Mouse (Mus musculus) olfactory bulb, adult 2 months (tissue): ENCODE results near the gene Mnd1. TPM values are rescaled to one million over a fixed set of nuclear protein-coding genes. Genes with fewer than 3 reads are reported as not detected.

ENCODE experiments used
- H3K27ac ChIP-seq: fragments of 200-500 bp; 2 replicates; pipeline ENCODE4 v1.5.1; 2012; ENCODE audit warnings: low read depth, low read length; ENCODE audit not compliant: insufficient read depth
- H3K4me1 ChIP-seq: fragments of 200-500 bp; 2 replicates; pipeline ENCODE4 v1.6.1; 2012; ENCODE audit warnings: low read length; ENCODE audit not compliant: control insufficient read depth, insufficient read depth
- H3K4me3 ChIP-seq: fragments of 200-500 bp; 2 replicates; pipeline ENCODE4 v1.5.1; 2012; ENCODE audit warnings: mild to moderate bottlenecking, low read depth, low read length, moderate library complexity; ENCODE audit not compliant: insufficient read depth
- CTCF ChIP-seq: fragments of 200-500 bp; IDR thresholded peaks from 2 replicates; pipeline ENCODE4 v1.5.1; 2012; ENCODE audit warnings: low read depth, mild to moderate bottlenecking, low read length, moderate library complexity; ENCODE audit not compliant: insufficient read depth
- POLR2A ChIP-seq: fragments of 200-500 bp; IDR thresholded peaks from 2 replicates; pipeline ENCODE4 v1.6.1; 2012; ENCODE audit warnings: mild to moderate bottlenecking, low read depth, low read length, moderate library complexity; ENCODE audit not compliant: insufficient read depth
- WGBS: fragments of 180-500 bp; shearing (Covaris S2); methylation state at CpG from one replicate; pipeline ENCODE4 v1.1.7; 2018; 5-methylcytosine and 5-hydroxymethylcytosine counted together
- polyA plus RNA-seq: library from polyadenylated mRNA; stranded (reverse); fragments of >200 nt; gene quantifications from 2 replicates; pipeline ENCODE4 v1.2.4, GENCODE M21; 2012; ENCODE audit warnings: low replicate concordance; ENCODE audit not compliant: missing spikeins, insufficient read depth, insufficient read length

Gene Mnd1
- polyA plus RNA-seq, 1 experiment = not detected

DNA sequence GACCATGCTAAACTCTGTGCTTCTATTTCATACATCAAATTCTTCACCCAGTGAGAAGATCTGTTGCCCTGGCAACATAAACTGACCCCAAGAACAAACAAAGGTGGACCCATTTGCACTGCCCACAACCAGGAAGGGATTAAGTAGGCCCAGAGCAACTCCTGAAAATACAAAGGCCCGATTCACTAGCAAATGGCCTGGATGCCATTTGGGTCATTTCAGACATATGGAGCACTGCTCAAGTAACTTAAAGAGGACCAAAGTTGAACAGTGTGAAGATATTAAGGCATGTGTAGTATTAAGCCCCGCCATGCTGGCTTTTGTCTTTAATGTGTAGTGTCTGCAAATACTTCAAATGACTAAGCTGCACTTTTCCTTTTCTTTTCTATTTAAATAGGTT lies 68.7 kb downstream of the Mnd1 start:
- Histone ChIP-seq H3K4me1 (no peaks in the 10 kb centered on the region), H3K27ac (no peak overlapping the region), H3K4me3 (no peak overlapping the region)
- 53% methylated on average over 2 of the region's 2 CpGs for WGBS
- TF ChIP-seq CTCF (no peak), POLR2A (no peak)

- 86% methylated on average over 7 of the region's 7 CpGs for whole genome bisulfite sequencing
- Histone ChIP-seq H3K4me3 (no peak overlapping the region), H3K4me1 (no peaks in the 10 kb centered on the region), H3K27ac (no peak overlapping the region)
- no peak for TF ChIP-seq POLR2A
- TF ChIP-seq CTCF = no peak
These were observed 69.2 kb downstream of the Mnd1 start for GRCm38 (mm10) chr3:84086337-84086736.

GRCm38 (mm10) chr3:84085429-84085828 lies 70.2 kb downstream of the Mnd1 start:
- Histone ChIP-seq H3K4me1 (no peaks in the 10 kb centered on the region), H3K4me3 (no peak overlapping the region), H3K27ac (no peak overlapping the region)
- TF ChIP-seq POLR2A = no peak
- 83% methylated on average over 9 of the region's 9 CpGs for WGBS

DNA sequence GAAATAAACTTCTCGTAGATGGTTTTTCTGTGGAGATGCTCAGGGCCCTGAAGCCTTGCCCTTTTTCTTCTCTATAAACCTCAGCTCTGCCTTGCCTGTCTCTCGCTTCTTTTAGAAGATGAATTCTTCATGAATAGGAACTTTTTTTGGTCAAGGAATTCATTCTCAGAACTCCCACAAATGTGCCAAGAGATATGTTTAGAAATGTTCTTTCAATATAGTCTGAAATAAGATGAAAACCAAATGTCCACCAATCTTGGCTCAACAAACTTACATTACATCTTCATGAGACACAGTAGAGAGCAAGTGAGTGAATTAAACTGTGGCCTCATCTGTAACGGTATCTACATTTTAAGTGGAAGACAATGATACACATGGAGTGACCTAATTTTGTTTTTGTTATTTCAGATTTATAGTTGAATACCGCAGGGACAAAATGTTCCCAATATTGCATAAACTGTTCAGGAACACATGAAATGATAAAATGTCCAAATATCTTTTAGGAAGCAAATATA lies 74.3 kb downstream of the Mnd1 start:
- Histone ChIP-seq H3K4me3 (no peak overlapping the region), H3K4me1 (peaks cover under 1% of the 10 kb centered on the region; the same call in 1 of the 2 replicates), H3K27ac (no peak overlapping the region)
- no peak for TF ChIP-seq POLR2A
- TF ChIP-seq CTCF = no peak
- WGBS = 94% methylated on average over 4 of the region's 4 CpGs

- TF ChIP-seq CTCF (no peak), POLR2A (no peak)
- Histone ChIP-seq H3K27ac (no peak overlapping the region), H3K4me1 (peaks cover 2% of the 10 kb centered on the region; the same call in 1 of the 2 replicates), H3K4me3 (no peak overlapping the region)
- 93% methylated on average over 7 of the region's 7 CpGs for WGBS
These were observed 75.5 kb downstream of the Mnd1 start for GRCm38 (mm10) chr3:84080074-84080473.

- 85% methylated on average over 4 of the region's 4 CpGs for WGBS
- TF ChIP-seq CTCF (no peak), POLR2A (no peak)
- no peak overlapping the region for H3K4me3 ChIP-seq
- no peak overlapping the region for H3K27ac ChIP-seq
- peaks cover 2% of the 10 kb centered on the region; the same call in 1 of the 2 replicates for H3K4me1 ChIP-seq
These were observed 78.1 kb downstream of the Mnd1 start for GRCm38 (mm10) chr3:84077505-84077904.

- Histone ChIP-seq H3K4me3 (no peak overlapping the region), H3K4me1 (peaks cover 2% of the 10 kb centered on the region; the same call in 1 of the 2 replicates), H3K27ac (no peak overlapping the region)
- WGBS = 72% methylated on average over 13 of the region's 13 CpGs
- no peak for TF ChIP-seq POLR2A
- no peak for TF ChIP-seq CTCF
These were observed 78.8 kb downstream of the Mnd1 start for GRCm38 (mm10) chr3:84076543-84077332.

- 44% methylated on average over 4 of the region's 4 CpGs for whole genome bisulfite sequencing
These were observed 80.1 kb downstream of the Mnd1 start for GRCm38 (mm10) chr3:84075516-84075915.

DNA sequence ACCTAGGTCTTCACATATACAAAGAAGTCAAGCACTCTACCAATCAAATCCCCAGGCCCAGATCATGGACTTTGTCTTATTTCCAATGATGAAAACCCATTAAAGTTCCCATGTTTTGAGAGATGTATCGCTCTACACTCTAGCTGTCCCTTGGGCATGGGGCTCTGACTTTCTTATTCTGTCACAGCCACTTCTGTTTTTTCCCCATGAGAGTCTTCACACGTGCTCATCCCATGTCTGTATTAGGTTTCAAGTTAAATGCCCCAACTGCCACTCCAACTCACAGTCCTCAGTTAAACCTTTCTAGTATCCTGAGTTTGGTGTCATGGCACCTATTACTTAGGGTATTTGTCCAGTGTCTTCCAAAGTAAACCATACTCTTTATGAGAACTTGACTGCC lies 80.8 kb downstream of the Mnd1 start:
- TF ChIP-seq POLR2A (no peak), CTCF (no peak)
- WGBS = 89% methylated on average over 2 of the region's 2 CpGs
- H3K27ac ChIP-seq = no peak overlapping the region
- peaks cover 2% of the 10 kb centered on the region; the same call in 1 of the 2 replicates for H3K4me1 ChIP-seq
- no peak overlapping the region for H3K4me3 ChIP-seq

More at GRCm38 (mm10) chr3:84075516-84075915, 80.1 kb downstream of the Mnd1 start:
- no peak for TF ChIP-seq CTCF
- no peak for TF ChIP-seq POLR2A
- no peak overlapping the region for H3K4me3 ChIP-seq
- H3K4me1 ChIP-seq = peaks cover 2% of the 10 kb centered on the region; the same call in 1 of the 2 replicates
- H3K27ac ChIP-seq = no peak overlapping the region
